Mouse (Mus musculus): ENCODE results near the gene Pcyt1a.

Gene Pcyt1a

GRCm38 (mm10) chr16:32430474-32431046 is at the start of gene Pcyt1a:
Pcyt1a (plus strand) TSS chr16:32430921.
- peak; percentile 75 to 77 for DNase-seq

DNA sequence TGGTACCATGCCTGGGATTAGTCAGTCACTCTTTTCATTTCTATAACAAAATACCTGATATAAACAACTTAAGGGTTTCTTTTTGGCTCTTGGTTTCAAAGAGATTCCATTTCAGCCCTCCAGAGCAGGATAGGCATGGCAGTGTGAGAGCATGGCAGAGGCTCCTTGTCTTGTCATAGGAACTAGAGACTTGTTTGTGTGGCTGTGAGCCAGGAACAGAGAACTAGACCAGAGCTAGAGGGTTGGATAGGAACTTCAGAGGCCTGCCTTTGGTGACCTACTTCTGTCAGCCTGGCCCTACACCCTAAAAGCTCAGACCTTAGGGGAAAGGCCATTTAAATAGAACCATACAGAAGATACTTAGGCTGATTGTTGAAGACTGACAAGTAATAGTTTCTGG is 47.8 kb upstream of the Pcyt1a start:
- DNase-seq: no peak

DNA sequence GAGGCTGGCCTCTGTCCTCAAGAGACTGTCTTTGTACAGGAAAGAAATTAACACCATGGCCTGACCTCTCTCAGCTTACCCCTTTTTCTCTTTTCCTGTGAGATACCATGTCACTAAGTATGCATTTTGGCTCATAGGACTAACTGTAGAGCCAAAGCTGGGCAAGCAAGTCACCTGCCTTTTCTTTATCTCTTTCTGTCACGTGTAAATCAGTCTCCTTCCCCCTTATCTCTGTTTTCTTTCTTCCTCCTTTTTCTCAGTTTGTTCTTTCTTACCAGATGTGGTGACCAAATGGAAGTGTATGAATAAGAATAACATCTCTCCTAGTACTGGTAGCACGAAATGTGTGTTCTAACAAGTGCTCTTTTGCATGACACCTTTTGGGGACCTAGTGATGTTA is 45.8 kb upstream of the Pcyt1a start:
- DNase-seq: no peak

- no peak for DNase-seq
These were observed 43.9 kb upstream of the Pcyt1a start for GRCm38 (mm10) chr16:32386826-32387225.

DNA sequence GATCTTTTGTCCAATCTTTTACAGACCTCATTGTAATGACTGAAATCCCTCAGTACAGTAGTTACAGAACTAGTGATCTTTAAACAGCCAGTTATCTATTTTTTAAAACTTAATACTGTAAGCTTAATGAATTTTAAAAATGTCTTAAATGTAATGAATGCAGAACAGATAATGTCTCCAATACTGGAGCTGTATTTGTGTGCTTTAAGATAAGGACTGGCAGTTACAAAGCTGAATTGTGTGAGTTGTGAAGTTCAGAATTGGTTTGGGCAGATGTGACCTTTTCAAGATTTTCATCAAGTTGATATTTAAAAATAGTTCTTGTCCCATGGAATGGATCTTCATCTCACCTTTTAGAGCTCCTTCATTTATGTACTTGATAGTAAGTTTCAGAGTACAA is 41.7 kb upstream of the Pcyt1a start:
- DNase-seq: no peak

- DNase-seq: no peak
These were observed 40.9 kb upstream of the Pcyt1a start for GRCm38 (mm10) chr16:32389841-32390240.

DNA sequence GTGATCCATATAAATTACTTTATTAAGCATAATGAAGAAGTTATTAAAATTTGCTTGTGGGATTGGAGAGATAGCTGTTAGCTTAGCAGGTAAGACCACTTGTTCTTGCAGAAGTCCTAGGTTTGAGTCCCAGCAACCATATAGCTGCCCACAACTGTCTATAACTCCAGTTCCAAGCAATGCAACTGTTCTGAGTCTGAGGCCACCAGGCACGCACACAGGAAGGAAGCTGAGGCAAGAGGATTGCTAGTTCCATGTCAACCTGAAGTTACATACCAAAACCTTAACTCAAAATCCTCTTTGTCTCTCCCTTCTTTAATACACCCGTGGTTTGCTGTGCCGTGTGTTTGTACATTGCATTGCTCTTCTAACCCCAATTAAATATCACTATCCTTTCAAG is 39.8 kb upstream of the Pcyt1a start:
- DNase-seq: no peak

DNA sequence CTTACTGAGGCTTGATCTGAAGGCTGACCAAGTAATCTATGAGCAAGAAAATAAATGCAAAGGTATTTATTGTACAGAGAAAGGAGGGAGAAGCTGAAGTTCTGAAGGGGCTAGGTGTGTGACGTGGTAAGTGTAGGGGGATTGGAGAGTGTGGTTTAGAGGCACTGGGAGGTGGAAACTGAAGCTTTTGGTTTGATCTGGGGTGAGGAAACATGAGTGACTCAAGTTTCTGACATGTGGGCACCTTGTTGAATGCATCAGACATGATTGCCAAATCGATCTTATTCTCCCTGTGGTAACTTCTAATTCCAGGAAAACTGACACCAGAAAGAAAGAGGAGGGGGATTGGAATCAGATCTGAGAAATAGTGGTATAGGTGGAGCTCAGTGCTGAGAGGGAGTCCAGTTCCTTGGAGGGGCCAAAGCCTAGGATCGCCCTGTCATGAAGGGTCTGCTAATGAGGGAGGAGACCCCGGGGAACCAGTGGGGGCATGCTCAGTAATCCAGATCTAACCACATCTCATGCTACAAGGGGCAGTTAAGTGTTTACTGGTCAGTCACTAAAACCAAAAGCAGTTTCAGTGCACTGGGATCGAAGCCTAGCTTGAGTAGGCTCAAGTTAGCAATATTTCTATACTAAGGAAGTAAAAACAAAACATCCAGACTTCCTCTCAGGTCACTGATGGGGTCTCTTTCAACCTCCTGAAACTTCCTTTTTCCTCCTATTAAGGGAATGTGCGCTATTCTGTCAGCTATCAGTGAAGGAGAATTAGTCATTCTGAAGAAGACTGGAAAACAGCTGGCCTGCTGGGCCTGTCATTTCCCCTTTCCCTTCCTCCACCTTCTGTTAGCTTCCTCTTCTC is 34.8 kb upstream of the Pcyt1a start:
- DNase-seq: no peak

DNA sequence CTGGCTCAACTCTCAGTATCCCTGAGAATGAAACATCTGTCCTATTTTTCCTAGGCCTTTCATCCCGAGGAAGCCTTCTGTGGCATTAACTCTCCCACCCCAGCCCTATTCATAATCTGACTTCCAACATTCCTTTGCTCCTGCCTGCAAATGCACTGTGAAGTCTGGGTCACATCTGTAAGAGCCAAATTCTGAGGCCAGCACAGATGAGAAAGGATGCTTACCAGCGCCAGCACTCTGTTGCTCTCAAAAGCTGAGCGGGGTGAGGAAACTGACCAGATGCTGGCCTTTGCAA is 34.2 kb upstream of the Pcyt1a start:
- DNase-seq: no peak

DNA sequence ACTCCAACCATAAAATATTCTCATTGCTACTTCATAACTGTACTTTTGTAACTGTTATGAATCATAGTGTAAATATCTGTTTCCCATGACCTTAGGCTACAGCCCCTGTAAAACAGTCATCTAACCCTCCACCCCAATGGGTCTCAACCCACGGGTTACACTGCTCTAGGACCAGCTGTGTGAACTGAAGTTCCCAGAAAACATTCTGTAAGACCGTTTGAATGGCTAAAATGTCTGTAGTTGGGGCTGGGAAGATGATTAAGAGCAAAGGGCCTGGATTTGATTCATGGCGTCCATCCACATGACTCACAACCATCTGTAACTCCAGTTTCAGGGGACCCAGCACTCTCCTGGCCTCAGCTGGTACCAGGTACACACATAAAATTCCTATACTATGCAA is 32.5 kb upstream of the Pcyt1a start:
- no peak for DNase-seq

DNA sequence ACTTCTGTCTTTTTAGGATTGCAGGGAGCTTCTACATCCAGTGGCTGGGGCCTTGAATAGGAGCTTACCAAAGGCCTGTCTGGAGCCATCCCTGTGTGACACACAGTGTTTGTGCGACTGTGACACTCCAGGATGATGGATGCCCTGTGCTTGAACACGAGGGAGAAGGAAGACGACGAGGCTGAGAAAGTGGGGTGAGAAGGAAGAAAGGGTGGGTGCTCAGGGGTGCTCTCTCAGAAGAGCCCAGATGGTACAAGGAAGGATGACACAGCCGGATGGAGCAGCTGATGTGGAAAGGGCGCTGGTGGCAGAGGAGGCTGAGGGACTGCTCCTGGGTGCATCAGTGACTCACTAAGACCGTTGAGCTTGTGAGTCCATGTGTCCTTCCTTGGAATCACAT is 30.5 kb upstream of the Pcyt1a start, which contains the start of gene Tm4sf19:
Gene Tm4sf19, plus strand, starts transcription at position 240 of the 400 bp plus-strand sequence.
- no peak for DNase-seq

GRCm38 (mm10) chr16:32401335-32401965 is 29.3 kb upstream of the Pcyt1a start:
- peak; percentile 63 to 67 for DNase-seq

- peak; percentile 29 to 34 for DNase-seq
These were observed 27.9 kb upstream of the Pcyt1a start for GRCm38 (mm10) chr16:32402818-32403217.

- no peak for DNase-seq
These were observed 25.0 kb upstream of the Pcyt1a start for GRCm38 (mm10) chr16:32405716-32406115.

- no peak for DNase-seq
These were observed 24.1 kb upstream of the Pcyt1a start for GRCm38 (mm10) chr16:32406671-32407070.

GRCm38 (mm10) chr16:32407730-32408129 is 23.0 kb upstream of the Pcyt1a start:
- DNase-seq: no peak

DNA sequence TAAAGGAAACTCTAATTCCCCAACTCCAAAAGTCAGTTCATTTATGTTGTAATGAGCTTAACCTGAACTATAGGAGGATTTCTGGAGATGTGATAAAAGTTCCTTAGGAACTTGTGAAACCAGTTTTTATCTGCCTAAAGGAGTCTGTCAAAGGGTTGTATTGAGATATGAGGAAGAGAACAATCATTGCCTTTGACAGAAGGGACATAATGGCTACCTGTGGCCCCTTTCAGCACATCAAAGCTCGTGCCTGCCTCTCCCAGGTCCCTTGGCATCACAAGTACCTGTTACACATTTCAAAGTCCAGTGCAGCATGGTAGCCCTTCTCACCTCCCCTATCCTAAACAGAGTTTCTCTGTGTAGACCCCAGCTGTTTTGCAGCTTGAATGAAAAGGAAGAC is 13.3 kb upstream of the Pcyt1a start:
- no peak for DNase-seq

DNA sequence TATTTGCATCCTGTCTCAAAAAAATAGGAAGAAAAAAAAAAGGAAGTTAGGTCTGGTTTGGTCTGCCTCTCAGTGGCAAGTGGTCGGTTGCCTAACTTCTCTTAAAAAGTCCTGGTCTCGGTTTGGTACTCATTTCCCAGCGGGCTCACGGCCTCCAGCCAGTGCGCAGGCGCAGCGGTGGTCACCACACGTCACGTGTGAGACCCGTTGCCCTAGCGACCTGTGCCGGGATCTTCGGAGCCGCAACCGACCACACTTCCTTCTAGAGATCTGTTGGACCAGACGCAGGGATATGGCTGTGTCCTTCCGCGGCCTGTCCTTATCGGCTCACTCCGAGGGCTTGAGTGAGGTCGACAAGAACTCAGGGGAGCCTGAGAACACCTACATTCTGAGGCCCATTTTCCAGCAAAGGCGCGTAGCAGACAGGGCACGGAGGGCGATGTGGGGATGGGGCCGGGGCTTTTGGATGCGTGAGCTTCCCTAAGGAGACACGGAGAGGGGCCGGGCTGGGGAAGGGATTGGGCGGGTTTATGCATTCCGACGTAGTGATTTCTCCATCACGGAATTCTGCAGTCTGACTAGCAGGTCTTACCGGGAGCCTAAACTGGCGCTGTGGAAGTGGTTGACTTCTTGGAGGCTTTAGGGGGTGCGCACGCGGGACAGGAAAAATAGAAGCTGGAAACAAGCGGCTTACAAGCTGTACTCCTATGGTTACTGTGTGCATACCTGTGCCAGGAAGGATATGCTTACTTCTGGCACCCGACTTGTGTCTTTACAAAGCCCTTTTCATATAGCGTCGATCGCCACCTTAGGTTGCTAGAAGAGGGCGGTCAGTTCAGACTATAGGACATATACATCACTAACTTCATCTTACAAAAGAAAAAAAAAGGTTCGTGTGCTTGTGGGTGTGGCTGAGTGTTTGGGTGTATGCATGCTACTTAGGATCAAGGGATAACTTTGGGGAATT is 10.9 kb upstream of the Pcyt1a start, which contains the start of gene Tctex1d2:
Gene Tctex1d2, plus strand, starts transcription at position 186 of the 967 bp plus-strand sequence.
- peak; percentile 92 to 94 for DNase-seq

- no peak for DNase-seq
These were observed 3.2 kb upstream of the Pcyt1a start for GRCm38 (mm10) chr16:32427506-32427905.

DNA sequence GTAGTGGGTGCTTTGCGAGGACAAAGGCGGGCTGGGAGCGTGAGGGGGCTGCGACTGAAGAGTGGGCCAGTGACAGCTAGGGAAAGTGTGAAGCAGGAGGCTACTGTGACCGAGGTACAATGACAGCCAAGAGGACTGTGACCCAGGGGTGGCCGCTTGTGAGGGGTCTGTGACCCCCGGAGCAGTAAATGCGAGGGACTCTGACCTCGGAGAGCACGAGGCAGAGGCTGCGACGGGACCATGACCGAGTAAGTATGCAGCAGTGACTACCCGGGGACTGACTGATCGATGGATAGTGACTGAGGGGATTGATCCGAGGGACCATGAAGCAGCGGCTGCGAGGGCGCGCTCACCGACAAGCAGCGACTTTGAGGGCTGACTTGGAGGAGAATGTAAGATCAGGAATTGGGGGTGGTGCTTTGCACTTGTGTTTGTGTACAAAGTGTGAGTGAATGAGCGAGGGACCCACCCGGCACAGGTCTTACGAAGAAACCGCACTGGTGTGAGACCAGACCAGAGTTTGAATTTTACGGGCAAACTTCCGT is 398 bp downstream of the Pcyt1a start:
- DNase-seq: peak in 1 of 2 experiments; percentile 51

- DNase-seq: peak; percentile 11 to 19
These were observed 1.2 kb downstream of the Pcyt1a start for GRCm38 (mm10) chr16:32431926-32432325.

- no peak for DNase-seq
These were observed 2.4 kb downstream of the Pcyt1a start for GRCm38 (mm10) chr16:32433138-32433537.
